Mouse (Mus musculus): ENCODE results near the gene Lrp4.

Lrp4 gene

DNA sequence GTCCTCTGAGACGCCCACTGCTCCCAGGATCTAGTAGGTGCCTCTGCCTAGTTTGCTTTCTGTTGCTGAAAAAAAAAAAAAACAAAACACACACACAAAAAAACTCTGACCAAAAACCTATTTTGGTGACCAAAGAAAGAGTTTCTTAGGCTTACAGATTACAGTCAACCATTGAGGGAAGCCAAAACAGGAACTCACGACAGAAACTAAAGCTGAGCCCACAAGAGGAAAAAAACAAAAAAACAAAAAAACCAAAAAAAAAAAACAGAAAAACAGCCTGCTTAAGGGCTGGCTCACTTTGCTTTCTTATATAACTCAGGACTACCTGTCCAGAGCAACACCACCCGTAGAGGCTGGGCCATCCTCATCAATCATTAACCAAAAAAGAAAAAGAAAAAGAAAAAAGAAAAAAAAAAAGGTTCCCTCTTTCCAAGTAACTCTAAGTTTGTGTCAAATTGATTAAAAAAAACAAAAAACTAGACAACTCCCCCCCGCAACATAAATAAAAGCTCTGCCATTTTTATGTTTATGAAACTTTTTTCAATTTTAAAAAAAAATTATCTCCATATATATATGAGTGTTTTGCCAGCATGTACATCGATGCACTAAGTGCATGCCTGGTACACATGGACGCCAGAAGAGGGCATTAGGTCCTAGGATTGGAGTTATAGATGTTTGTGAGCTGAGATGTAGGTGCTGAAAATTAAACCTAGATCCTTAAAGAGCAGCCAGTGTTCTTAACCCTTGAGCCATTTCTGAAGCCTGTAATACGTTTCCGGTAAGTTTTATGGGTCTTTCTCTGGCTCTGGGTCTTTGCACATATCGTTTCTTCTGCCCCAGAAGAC is 3.9 kb upstream of the Lrp4 start:
- intact Hi-C loops (cut with DNase I) = no loop called here

GRCm38 (mm10) chr2:91454434-91454833 is 2.9 kb upstream of the Lrp4 start:
- intact Hi-C loops (cut with DNase I) = no loop called here

GRCm38 (mm10) chr2:91455826-91456225 is 1.5 kb upstream of the Lrp4 start:
- intact Hi-C loops (cut with DNase I) = no loop called here

GRCm38 (mm10) chr2:91456491-91457100 is 715 bp upstream of the Lrp4 start:
- intact Hi-C loops (cut with DNase I) = no loop called here

- intact Hi-C loops (cut with DNase I) = no loop called here
Measured at GRCm38 (mm10) chr2:91457656-91458251, 443 bp downstream of the Lrp4 start.

DNA sequence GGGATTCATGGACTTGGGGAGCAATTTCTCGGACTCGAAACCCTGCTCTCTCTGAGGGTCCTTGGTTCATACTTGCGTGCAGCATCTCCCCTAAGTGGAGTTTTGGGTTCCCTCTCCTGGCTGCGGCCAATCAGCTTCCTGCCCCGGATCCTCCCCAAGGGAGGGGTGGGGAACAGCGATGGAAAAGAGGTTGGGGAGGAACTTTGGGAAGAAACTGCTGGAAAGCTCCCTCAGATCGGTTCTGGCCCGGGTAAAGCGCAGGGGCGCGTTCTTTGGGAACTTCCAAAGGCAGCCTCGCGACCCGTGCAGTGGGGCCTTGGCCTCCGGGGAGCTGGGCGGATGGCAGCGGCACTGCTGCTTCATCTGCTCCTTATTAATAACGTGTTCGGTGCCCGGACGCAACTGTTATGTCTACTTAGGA is 951 bp downstream of the Lrp4 start:
- intact Hi-C loops (cut with DNase I) = no loop called here

DNA sequence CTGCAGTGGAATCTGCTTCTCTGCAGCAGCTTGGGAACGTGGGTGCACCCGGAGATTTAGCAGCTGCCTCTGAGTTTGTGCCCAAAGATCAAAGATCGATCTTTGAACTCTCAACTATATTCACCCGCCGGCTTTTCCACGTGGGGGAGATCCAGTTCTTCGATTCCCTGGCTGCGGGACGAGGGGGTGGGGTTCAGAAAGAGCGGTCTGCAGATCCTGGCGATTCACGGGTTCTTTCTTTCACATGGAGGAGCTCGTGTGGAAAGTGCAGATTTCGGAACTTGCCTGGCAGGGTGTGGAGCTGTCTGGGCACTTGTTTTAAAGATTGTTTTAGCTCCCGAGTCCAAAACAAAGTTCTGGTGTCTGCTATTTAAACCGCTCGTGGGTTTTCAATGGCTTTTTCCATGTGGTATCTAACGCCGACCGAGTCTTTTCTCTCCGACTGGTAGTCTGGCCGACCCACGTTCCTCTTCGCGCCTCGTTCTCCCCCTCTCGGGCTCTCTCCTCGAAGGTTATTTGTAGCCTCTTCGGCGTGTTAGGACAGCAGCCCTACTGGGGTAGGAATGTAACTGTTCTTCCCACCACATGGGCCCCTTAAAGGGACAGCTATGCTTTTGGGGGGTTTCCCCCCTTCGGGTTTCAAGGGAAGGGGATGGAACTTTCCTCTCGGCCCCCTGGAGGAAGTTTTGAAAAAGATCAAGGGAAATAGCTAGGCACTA is 1.5 kb downstream of the Lrp4 start:
- intact Hi-C loops (cut with DNase I) = no loop called here

GRCm38 (mm10) chr2:91460076-91460475 is 2.8 kb downstream of the Lrp4 start:
- intact Hi-C loops (cut with DNase I) = no loop called here

DNA sequence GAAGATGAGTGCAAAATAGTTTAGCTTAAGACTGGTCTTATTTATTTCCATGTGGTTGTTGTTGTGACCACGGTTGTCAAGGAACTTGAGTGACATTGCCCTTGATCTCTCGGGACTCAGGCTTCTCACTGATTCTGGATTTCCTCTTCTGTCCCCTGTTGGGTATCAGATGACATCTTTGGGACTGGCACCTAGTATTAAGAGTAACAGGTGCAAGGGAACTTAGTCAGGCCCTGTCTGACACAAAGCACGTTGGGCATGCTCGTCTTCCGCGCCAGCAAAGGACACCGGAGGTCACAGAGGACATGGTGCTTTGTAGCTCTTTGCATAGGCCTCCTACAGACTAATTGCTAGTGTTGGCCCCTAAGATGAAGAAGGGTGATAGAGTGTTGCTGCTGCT is 3.5 kb downstream of the Lrp4 start:
- intact Hi-C loops (cut with DNase I) = no loop called here

DNA sequence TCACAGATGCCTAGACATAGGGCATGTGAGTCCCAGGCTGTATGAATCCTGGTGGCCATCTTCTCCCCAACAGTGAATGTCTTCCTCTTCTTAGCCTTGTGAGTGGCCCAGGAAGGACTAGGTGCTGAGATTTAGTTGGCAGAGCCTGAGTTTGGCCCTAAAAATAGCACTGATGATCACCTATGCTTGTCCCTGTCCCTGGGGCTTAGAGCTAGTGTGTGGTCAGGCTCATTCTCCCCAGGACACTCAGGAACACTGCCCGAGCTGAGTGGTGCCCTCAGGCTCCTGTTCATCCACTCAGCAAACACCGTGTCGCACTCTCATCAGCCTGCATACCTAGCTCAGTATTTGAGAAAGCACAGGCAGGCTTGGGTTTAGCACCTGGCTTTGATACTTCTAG is 4.0 kb downstream of the Lrp4 start:
- intact Hi-C loops (cut with DNase I) = no loop called here

DNA sequence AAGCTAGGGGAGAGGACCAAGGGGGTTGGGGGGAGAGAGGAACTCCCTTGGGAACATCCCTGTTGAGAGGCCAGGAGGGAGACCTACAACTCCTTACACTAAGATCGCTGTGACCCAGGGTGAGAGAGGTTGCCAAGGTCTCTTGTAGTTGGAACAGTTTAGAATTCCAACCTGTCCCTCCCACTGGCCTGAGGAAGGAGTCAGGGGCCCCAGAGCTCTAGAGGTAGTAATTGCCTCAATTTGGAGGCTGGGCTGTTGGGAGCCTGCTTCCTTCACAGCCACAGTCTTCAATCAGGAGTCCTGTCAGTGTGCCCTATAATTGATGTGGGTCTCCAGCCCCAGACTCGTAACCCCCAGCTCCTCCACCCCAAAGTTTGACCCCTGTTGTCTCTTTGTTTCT is 4.9 kb downstream of the Lrp4 start:
- intact Hi-C loops (cut with DNase I) = no loop called here

- intact Hi-C loops (cut with DNase I) = no loop called here
Measured at GRCm38 (mm10) chr2:91462681-91463080, 5.4 kb downstream of the Lrp4 start.

- intact Hi-C loops (cut with DNase I) = no loop called here
Measured at GRCm38 (mm10) chr2:91465934-91466333, 8.6 kb downstream of the Lrp4 start.

DNA sequence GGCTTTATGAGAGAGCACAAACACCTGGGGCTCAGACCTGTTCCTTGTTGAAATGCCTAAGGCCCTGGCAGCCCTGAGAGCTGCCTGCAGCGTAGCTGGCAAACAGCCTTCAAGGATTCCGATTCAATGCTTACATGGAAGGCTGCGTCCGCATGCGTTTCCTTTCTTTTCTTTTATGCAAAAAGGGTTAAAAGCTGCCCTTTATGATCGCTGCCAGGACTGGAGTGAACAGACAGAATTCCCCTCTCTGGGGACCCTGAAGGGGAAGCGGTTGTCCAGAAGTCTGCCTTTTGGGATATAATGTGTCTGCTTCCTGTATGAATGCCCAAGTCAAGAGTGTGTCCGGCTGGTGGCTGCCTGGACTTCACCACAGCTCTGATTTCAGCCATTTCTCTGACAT is 10.3 kb downstream of the Lrp4 start:
- intact Hi-C loops (cut with DNase I) = no loop called here

DNA sequence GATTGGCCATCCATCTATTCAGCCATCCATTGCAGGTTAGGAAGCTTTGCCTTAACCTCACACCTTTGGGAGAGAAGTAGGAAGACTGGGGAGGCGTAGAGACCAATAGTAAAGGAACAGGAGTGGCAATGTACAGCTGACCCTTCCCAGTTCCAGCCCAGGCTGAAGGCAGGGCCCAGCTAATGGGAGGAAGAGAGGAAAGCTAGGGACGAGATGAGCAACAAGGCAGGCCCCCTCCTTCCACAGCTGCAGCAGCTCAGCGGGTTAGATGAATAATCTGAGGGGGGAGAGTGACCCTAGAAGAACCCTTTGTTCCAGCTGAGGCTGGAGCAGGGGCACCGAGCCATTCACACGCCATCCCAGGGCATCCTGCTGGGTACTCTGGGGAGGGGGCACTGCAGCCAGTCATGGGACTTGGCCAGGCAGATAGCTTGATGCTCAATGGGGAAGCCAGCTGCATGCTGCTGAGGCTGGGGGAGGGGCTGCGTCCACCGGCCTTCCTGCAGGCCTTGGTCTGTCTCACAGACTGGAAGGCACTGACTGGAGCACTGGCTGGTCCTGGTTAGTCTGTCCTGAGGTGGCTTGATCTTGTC is 12.8 kb downstream of the Lrp4 start:
- intact Hi-C loops (cut with DNase I) = no loop called here

DNA sequence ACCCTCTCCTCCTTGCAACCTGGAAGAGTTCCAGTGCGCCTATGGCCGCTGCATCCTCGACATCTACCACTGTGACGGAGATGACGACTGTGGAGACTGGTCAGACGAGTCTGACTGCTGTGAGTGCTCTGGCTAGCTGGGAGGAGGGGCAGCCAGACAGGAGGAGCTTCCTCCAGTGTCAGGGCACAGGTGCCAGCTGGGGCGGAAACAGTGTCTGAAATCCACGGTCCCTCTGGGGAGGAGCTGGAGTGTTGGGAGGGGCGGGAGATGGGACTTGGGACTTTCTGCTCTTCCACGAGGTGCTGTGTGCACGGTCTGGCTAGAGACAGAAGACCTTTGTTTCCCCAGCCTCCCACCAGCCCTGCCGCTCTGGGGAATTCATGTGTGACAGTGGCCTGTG is 17.0 kb downstream of the Lrp4 start:
- intact Hi-C loops (cut with DNase I) = no loop called here

DNA sequence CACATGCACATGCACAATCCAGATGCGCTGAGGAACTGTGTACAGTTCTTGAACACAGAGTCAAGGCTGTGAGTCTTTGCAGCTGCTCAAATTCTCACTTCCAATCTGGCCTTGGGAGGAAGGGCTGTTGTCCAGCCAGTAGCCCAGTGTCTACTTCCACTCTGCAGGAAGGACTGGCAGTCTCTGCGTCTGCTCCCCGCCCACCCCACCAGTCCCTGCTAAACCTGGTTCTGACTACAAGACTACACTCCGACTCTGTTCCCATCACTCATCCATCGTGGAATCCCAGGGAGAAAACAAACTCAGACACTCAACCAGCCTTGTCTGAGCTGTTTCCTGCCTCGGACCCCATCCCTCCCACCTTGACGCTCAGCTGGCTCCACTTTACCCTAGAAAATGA is 18.5 kb downstream of the Lrp4 start:
- intact Hi-C loops (cut with DNase I) = no loop called here

DNA sequence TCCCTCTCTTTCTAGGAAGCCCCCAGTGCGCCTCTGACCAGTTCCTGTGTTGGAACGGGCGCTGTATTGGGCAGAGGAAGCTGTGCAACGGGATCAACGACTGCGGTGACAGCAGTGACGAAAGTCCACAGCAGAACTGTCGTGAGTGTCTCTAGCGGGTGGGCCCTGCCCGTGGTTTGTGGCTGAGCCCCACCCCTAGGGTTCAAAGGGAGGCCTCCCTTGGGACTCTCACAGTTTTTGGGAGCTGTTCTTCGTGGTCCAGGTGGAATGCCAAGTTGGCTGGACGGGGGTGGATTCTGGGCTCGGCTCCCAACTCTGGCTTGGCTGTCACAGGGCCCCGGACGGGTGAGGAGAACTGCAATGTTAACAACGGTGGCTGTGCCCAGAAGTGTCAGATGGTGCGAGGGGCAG is 18.9 kb downstream of the Lrp4 start:
- intact Hi-C loops (cut with DNase I) = no loop called here

DNA sequence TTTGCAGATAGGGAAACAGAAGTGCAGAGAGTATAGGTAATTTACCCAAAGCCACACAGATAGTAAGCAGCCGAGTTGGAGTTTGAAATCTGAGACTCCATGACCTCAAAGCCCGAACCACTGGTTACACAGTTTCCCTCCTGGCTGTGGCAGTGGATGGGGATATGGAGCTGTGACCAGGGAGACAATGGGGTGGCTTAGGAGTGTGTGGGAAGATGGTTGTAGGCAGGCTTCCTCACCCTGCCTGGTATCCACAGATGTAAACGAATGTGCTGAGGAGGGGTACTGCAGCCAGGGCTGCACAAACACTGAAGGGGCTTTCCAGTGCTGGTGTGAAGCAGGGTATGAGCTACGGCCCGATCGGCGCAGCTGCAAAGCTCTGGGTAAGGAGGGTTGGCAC is 19.5 kb downstream of the Lrp4 start:
- intact Hi-C loops (cut with DNase I) = no loop called here

DNA sequence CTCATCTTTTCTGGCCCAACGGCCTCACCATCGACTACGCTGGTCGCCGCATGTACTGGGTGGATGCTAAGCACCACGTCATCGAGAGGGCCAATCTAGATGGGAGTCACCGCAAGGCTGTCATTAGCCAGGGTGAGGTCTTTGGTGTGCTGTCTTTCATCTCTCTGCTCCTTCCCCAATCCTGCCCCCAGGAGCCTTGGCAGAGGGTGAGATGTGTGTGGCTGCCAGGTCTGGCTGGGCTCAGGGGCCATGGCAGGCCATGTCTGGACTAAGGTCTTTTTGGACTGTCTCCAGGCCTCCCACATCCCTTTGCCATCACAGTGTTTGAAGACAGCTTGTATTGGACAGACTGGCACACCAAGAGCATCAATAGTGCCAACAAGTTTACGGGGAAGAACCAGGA is 23.1 kb downstream of the Lrp4 start:
- intact Hi-C loops (cut with DNase I) = loop anchor here (2.0 to 5.0 kb wide), 2 partner anchors 194 to 363 kb away; partner anchors contain the start of gene Mybpc3

- intact Hi-C loops (cut with DNase I) = loop anchor here (2.0 to 5.0 kb wide), 2 partner anchors 194 to 364 kb away; partner anchors contain the start of gene Mybpc3
Measured at GRCm38 (mm10) chr2:91480805-91481514, 23.6 kb downstream of the Lrp4 start.
